Mouse (Mus musculus) CH12.LX (cell line): ENCODE data around the gene Igfbp3. TPM values are rescaled to one million over a fixed set of nuclear protein-coding genes. Genes with fewer than 3 reads are reported as not detected.
"Not testable (repeated sequence)": the region's sequence is repeated elsewhere in the genome, so short reads cannot be mapped to it uniquely, and the experiment has no call there.

ENCODE experiments used
- DNase-seq: peaks from one replicate; pipeline ENCODE4 v3.0.0-alpha.2; 2013; ENCODE audit errors: extremely low read depth
- H3K27ac ChIP-seq: 2 replicates; pipeline ENCODE4 v1.5.1; 2012; ENCODE audit warnings: low read depth, mild to moderate bottlenecking, control low read depth, moderate library complexity; ENCODE audit not compliant: insufficient read depth
- H3K27me3 ChIP-seq: replicated peaks from 2 replicates; pipeline ENCODE3; 2012; ENCODE audit warnings: inconsistent platforms
- H3K36me3 ChIP-seq, 2 experiments: replicated peaks in 1 of 2; 2 replicates each; pipeline versions ENCODE3 to v1.6.1; 2012; ENCODE audit warnings: inconsistent platforms in 1 of 2, low read length in 1 of 2, mild to moderate bottlenecking in 1 of 2, mixed read lengths in 1 of 2, moderate library complexity in 1 of 2; ENCODE audit not compliant: control insufficient read depth in 1 of 2, insufficient read depth in 1 of 2
- H3K4me1 ChIP-seq, 2 experiments: 2 replicates each; pipeline ENCODE4 v1.6.1; 2012; ENCODE audit warnings: inconsistent platforms in 1 of 2, moderate library complexity in 1 of 2; ENCODE audit not compliant: insufficient read depth in 2 of 2, control insufficient read depth in 1 of 2
- H3K4me2 ChIP-seq: 2 replicates; pipeline ENCODE4 v1.6.1; 2012; ENCODE audit warnings: low read depth, mild to moderate bottlenecking, control low read depth; ENCODE audit not compliant: poor library complexity, insufficient read depth, severe bottlenecking
- H3K4me3 ChIP-seq, 3 experiments: fragments of 150-350 bp in 1 of 3; sonication (generic) in 1 of 3; replicated peaks in 1 of 3; 2 replicates each; pipeline versions ENCODE3 to v1.5.1; 2011 to 2012; ENCODE audit warnings: low read depth in 2 of 3, low read length in 2 of 3, mild to moderate bottlenecking in 2 of 3, moderate library complexity in 2 of 3, control low read depth in 1 of 3, improper control_type of control experiment in 1 of 3, inconsistent platforms in 1 of 3, mixed read lengths in 1 of 3; ENCODE audit not compliant: poor library complexity in 1 of 3
- H3K79me2 ChIP-seq: replicated peaks from 2 replicates; pipeline ENCODE4 v1.6.1; 2012; ENCODE audit warnings: mild to moderate bottlenecking, moderate library complexity; ENCODE audit not compliant: control insufficient read depth, poor library complexity, insufficient read depth, severe bottlenecking; ENCODE audit errors: extremely low read depth
- H3K9ac ChIP-seq: 2 replicates; pipeline ENCODE4 v1.6.1; 2012; ENCODE audit warnings: low read depth, mild to moderate bottlenecking, control low read depth, moderate library complexity; ENCODE audit not compliant: insufficient read depth
- H3K9me3 ChIP-seq: replicated peaks from 2 replicates; pipeline ENCODE3; 2012; ENCODE audit warnings: low read length, inconsistent platforms, mixed read lengths
- CTCF ChIP-seq, 2 experiments: IDR thresholded peaks in 1 of 2; conservative IDR thresholded peaks in 1 of 2; 2 replicates each; pipeline ENCODE4 v1.5.1; 2011 to 2012; ENCODE audit warnings: low read depth in 2 of 2, low read length in 2 of 2, improper control_type of control experiment in 1 of 2, inconsistent platforms in 1 of 2, mild to moderate bottlenecking in 1 of 2, moderate library complexity in 1 of 2
- JUN ChIP-seq: IDR thresholded peaks from 2 replicates; pipeline ENCODE4 v1.6.1; 2011; ENCODE audit warnings: low read depth, mild to moderate bottlenecking, low read length, improper control_type of control experiment, moderate library complexity; ENCODE audit not compliant: insufficient read depth
- MAFK ChIP-seq: IDR thresholded peaks from 2 replicates; pipeline ENCODE4 v1.6.1; 2011; ENCODE audit warnings: low read length, improper control_type of control experiment; ENCODE audit not compliant: insufficient replicate concordance
- MXI1 ChIP-seq: IDR thresholded peaks from 2 replicates; pipeline ENCODE4 v1.6.1; 2011; ENCODE audit warnings: mild to moderate bottlenecking, low read depth, low read length, improper control_type of control experiment
- MYC ChIP-seq: IDR thresholded peaks from 2 replicates; pipeline ENCODE4 v1.6.1; 2011; ENCODE audit warnings: low read depth, mild to moderate bottlenecking, improper control_type of control experiment, low read length
- NRF1 ChIP-seq: IDR thresholded peaks from 2 replicates; pipeline ENCODE4 v1.6.1; 2014; ENCODE audit warnings: low read depth, mild to moderate bottlenecking, inconsistent platforms, low read length, improper control_type of control experiment, moderate library complexity
- RAD21 ChIP-seq: IDR thresholded peaks from 2 replicates; pipeline ENCODE4 v1.6.1; 2011; ENCODE audit warnings: low read depth, mild to moderate bottlenecking, low read length, improper control_type of control experiment, moderate library complexity
- SMC3 ChIP-seq: IDR thresholded peaks from 2 replicates; pipeline ENCODE4 v1.6.1; 2011; ENCODE audit warnings: low read depth, low read length, improper control_type of control experiment
- UBTF ChIP-seq: IDR thresholded peaks from 2 replicates; pipeline ENCODE4 v1.6.1; 2012; ENCODE audit warnings: low read depth, mild to moderate bottlenecking, inconsistent platforms, low read length, improper control_type of control experiment, moderate library complexity
- ZNF384 ChIP-seq: IDR thresholded peaks from 2 replicates; pipeline ENCODE4 v1.6.1; 2012; ENCODE audit warnings: low read depth, low read length, improper control_type of control experiment, inconsistent platforms
- dilution Hi-C: fragments of 300-500 bp; cut with MboI; formaldehyde crosslinking; loops from 2 replicates; pipeline ENCODE4 v1.14.3; 2020; ENCODE audit warnings: low sequenced_read_pairs; ENCODE audit not compliant: extremely low pct_unique_long_range_greater_than_20kb, extremely low pct_ligation_motif_present
- in situ Hi-C: fragments of 300-500 bp; cut with MboI; formaldehyde crosslinking; loops from 3 replicates; pipeline ENCODE4 v1.14.3; 2019; ENCODE audit warnings: low sequenced_read_pairs, low pct_ligation_motif_present, low pct_unique_long_range_greater_than_20kb, mixed read lengths
- polyA plus RNA-seq: library from polyadenylated mRNA; unstranded; fragments of >175 nt; gene quantifications from 2 replicates; pipeline ENCODE4 v1.2.1, GENCODE M21; 2012; ENCODE audit warnings: low read depth; ENCODE audit not compliant: insufficient read length
- total RNA-seq, 2 experiments: library from RNA; depleted of rRNA; stranded (reverse); fragments of 300-350 nt in 1 of 2; fragments of >200 nt in 1 of 2; gene quantifications; 2 replicates each; pipeline ENCODE4 v1.2.3; 2012 to 2014

Gene Igfbp3
- total and polyA plus RNA-seq, 3 experiments: not detected

DNA sequence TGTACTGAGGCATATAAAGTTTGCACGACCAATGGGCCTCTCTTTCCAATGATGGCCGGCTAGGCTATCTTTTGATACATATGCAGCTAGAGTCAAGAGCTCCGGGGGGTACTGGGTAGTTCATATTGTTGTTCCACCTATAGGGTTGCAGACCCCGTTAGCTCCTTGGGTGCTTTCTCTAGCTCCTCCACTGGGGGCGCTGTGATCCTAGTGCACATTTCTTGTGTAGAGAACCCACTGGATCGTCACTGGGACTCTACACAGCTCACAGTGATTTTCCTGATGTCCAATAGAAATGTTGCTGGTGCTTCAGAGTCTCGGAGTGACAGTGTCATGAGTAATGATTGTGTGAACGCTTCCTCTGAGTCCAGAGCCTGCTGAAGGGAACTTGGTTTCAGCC lies 8.1 kb upstream of the Igfbp3 start:
- not testable (repeated sequence) for H3K79me2 ChIP-seq
- peaks cover 15% of the 10 kb centered on the region for H3K9me3 ChIP-seq
- TF ChIP-seq CTCF (conservative IDR thresholded peaks at IDR 0.05 in 1 of 2, IDR thresholded peaks at IDR 0.05 in 1 of 2; ENCODE audit: low read depth in 2 of 2, low read length in 2 of 2): peak; percentile 22 to 32; a peak in 2 of 4 replicates
- TF ChIP-seq, all 38 proteins: peak for 1; not testable (repeated sequence) for 37
- in situ Hi-C loops: loop anchor here (25.0 kb wide), 1 partner anchor 1015 kb away; no protein-coding TSS in a partner anchor
- H3K36me3 ChIP-seq, H3K4me3 ChIP-seq, H3K27ac ChIP-seq, H3K9ac ChIP-seq, H3K27me3 ChIP-seq, H3K4me1 ChIP-seq, H3K4me2 ChIP-seq, dilution Hi-C loops: not testable (repeated sequence)
- peak; percentile 12 for DNase-seq

GRCm38 (mm10) chr11:7215703-7216102 lies 2.0 kb upstream of the Igfbp3 start:
- H3K79me2 ChIP-seq: no peaks in the 10 kb centered on the region
- H3K27ac ChIP-seq: no peak overlapping the region
- no peak overlapping the region for H3K4me3 ChIP-seq
- in situ Hi-C loops (loop anchor here (25.0 kb wide), 1 partner anchor 1022 kb away; no protein-coding TSS in a partner anchor), dilution Hi-C loops (no loop called here)
- no peaks in the 10 kb centered on the region for H3K4me1 ChIP-seq
- peaks cover 34% of the 10 kb centered on the region for H3K9me3 ChIP-seq
- DNase-seq: peak; percentile 3
- TF ChIP-seq CTCF (conservative IDR thresholded peaks at IDR 0.05 in 1 of 2, IDR thresholded peaks at IDR 0.05 in 1 of 2; ENCODE audit: low read depth in 2 of 2, low read length in 2 of 2) (peak; percentile 25 to 68; a peak in 3 of 4 replicates), RAD21 (peak; percentile 50), MXI1 (no peak), SMC3 (peak; percentile 30)
- no peak overlapping the region for H3K4me2 ChIP-seq
- H3K9ac ChIP-seq: no peak overlapping the region
- H3K27me3 ChIP-seq: no peaks in the 10 kb centered on the region
- H3K36me3 ChIP-seq: no peaks in the 10 kb centered on the region

- H3K4me1 ChIP-seq: no peaks in the 10 kb centered on the region
- no peaks in the 10 kb centered on the region for H3K79me2 ChIP-seq
- no peak overlapping the region for H3K4me2 ChIP-seq
- H3K4me3 ChIP-seq: no peak overlapping the region
- no peaks in the 10 kb centered on the region for H3K36me3 ChIP-seq
- H3K9ac ChIP-seq: no peak overlapping the region
- DNase-seq: no peak
- dilution Hi-C loops: no loop called here
- H3K27ac ChIP-seq: no peak overlapping the region
- in situ Hi-C loops: loop anchor here (25.0 kb wide), 1 partner anchor 1023 kb away; no protein-coding TSS in a partner anchor
- H3K9me3 ChIP-seq: peaks cover 36% of the 10 kb centered on the region
- no peak for TF ChIP-seq MAFK
- TF ChIP-seq UBTF: no peak
- TF ChIP-seq RAD21: no peak; the same call in 1 of the 2 replicates
- no peak for TF ChIP-seq MYC
- TF ChIP-seq ZNF384: no peak
- TF ChIP-seq NRF1: no peak
- TF ChIP-seq CTCF (conservative IDR thresholded peaks at IDR 0.05 in 1 of 2, IDR thresholded peaks at IDR 0.05 in 1 of 2; ENCODE audit: low read depth in 2 of 2, low read length in 2 of 2): peak in 1 of 2 experiments; percentile 15; a peak in 1 of 4 replicates
- no peak for TF ChIP-seq JUN
- TF ChIP-seq, all 38 proteins: peak for 1
- no peaks in the 10 kb centered on the region for H3K27me3 ChIP-seq
Measured at GRCm38 (mm10) chr11:7214761-7215160, 1.0 kb upstream of the Igfbp3 start.
